Mouse (Mus musculus) megakaryocyte, embryonic 14.5 days (primary cell): ENCODE measurements around the gene Fgfr2.

Experiments used
- FLI1 ChIP-seq: IDR thresholded peaks from 2 replicates; pipeline ENCODE4 v1.6.1; 2012; ENCODE audit warnings: low read length, inconsistent platforms, mixed read lengths
- GATA1 ChIP-seq: IDR thresholded peaks from 3 replicates; pipeline ENCODE4 v1.6.1; 2012; ENCODE audit warnings: mixed read lengths, low read length, inconsistent platforms, borderline replicate concordance

- TF ChIP-seq FLI1, result no peak
- no peak for TF ChIP-seq GATA1
These were observed 425.8 kb downstream of the Fgfr2 start for GRCm38 (mm10) chr7:132697258-132697796.
